Comparison of ENCODE assay signal across 8 mouse cellular contexts in the genomic region with DNA sequence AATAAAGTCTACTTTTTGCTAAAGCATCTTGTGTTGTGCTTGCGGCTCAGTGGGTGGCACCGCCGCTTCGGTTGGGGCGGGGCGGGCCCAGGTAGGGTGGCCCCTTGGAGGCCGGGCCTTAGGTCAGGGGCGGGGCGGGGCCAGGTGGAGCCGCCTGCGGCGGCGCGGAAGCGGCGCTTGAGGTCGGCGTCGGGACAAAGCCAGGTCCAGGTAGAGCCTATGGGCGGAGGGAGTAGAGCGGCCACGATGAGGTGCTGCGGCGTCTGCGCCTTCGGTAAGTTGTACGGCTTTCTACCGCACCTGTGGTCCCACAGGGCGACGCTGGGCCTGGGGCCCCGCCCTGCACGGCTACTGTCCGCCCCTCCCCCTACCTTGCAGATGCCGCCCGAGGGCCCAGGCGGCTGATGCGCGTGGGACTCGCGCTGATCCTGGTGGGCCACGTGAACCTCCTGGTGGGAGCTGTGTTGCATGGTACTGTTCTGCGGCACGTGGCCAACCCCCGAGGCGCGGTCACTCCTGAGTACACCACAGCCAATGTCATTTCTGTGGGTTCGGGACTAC. TPM values are rescaled to one million over a fixed set of nuclear protein-coding genes. Genes with fewer than 3 reads are reported as not detected.
DNase-seq lines count a peak whose midpoint lies in the region; ATAC-seq lines count a peak whose summit lies in the region.

A gene (plus strand): TSS at position 151 of the 561 bp plus-strand sequence.

- peak within 1 kb of the TSS; percentile 39 for H3K4me3 ChIP-seq in embryonic facial prominence, embryonic 15.5 days (replicated peaks)
- peak within 1 kb of the TSS; percentile 35 for H3K4me3 ChIP-seq in intestine, embryonic 14.5 days (ENCODE audit: low read depth, low read length)
- peak within 1 kb of the TSS; percentile 53 for H3K4me3 ChIP-seq in liver, embryonic 13.5 days (replicated peaks)

- 21% methylated on average over 47 of the region's 47 CpGs for WGBS in embryonic facial prominence, embryonic 15.5 days
- WGBS in intestine, embryonic 14.5 days, result 13% methylated on average over 47 of the region's 47 CpGs
- whole genome bisulfite sequencing in liver, embryonic 13.5 days (ENCODE audit: insufficient replicate concordance), result 62% methylated on average over 47 of the region's 47 CpGs

- H3K4me1 ChIP-seq in embryonic facial prominence, embryonic 15.5 days, result peaks cover 42% of the 10 kb centered on the region
- peaks cover 14% of the 10 kb centered on the region for H3K4me1 ChIP-seq in intestine, embryonic 14.5 days (replicated peaks; ENCODE audit: control insufficient read depth, insufficient read depth, low read length)
- H3K4me1 ChIP-seq in liver, embryonic 13.5 days (replicated peaks), result peaks cover 29% of the 10 kb centered on the region

- no peak within 1 kb of the TSS for H3K9ac ChIP-seq in embryonic facial prominence, embryonic 15.5 days
- H3K9ac ChIP-seq in intestine, embryonic 14.5 days (ENCODE audit: low read length), result peak within 1 kb of the TSS; percentile 39
- H3K9ac ChIP-seq in liver, embryonic 13.5 days, result peak within 1 kb of the TSS; percentile 36; the same call in 1 of the 2 replicates

- H3K4me2 ChIP-seq in embryonic facial prominence, embryonic 15.5 days (replicated peaks), result peak within 1 kb of the TSS; percentile 44
- H3K4me2 ChIP-seq in intestine, embryonic 14.5 days (ENCODE audit: low read length), result peak within 1 kb of the TSS; percentile 42
- peak within 1 kb of the TSS; percentile 68 for H3K4me2 ChIP-seq in liver, embryonic 13.5 days

- H3K27me3 ChIP-seq in embryonic facial prominence, embryonic 15.5 days, result no peaks in the 10 kb centered on the region
- H3K27me3 ChIP-seq in intestine, embryonic 14.5 days (replicated peaks; ENCODE audit: control insufficient read depth, insufficient read depth, low read length), result no peaks in the 10 kb centered on the region
- H3K27me3 ChIP-seq in liver, embryonic 13.5 days, result no peaks in the 10 kb centered on the region

- H3K36me3 ChIP-seq in embryonic facial prominence, embryonic 15.5 days, result peaks cover 84% of the 10 kb centered on the region
- H3K36me3 ChIP-seq in intestine, embryonic 14.5 days (ENCODE audit: control insufficient read depth, insufficient read depth, low read length), result peaks cover 86% of the 10 kb centered on the region
- H3K36me3 ChIP-seq in liver, embryonic 13.5 days, result peaks cover 73% of the 10 kb centered on the region

- no peaks in the 10 kb centered on the region for H3K9me3 ChIP-seq in embryonic facial prominence, embryonic 15.5 days (replicated peaks)
- H3K9me3 ChIP-seq in intestine, embryonic 14.5 days (ENCODE audit: control insufficient read depth, low read length), result no peaks in the 10 kb centered on the region
- H3K9me3 ChIP-seq in liver, embryonic 13.5 days (replicated peaks), result no peaks in the 10 kb centered on the region

- DNase-seq in CD4-positive, CD25-positive, alpha-beta regulatory T cell, adult 2 months (ENCODE audit: low read depth, low spot score), result peak; percentile 72
- DNase-seq in R1 (ENCODE audit: low read depth, low spot score), result peak; percentile 77
- DNase-seq in intestine, embryonic 14.5 days (ENCODE audit: low spot score), result peak; percentile 81
- peak; percentile 32 for DNase-seq in liver, embryonic 13.5 days
- DNase-seq in naive thymus-derived CD4-positive, alpha-beta T cell, adult 2 months (ENCODE audit: low read depth), result peak; percentile 63
- DNase-seq in urinary bladder, postnatal 36 days (ENCODE audit: low spot score in 2 of 2), result peak; percentile 68 to 72
- no peak for DNase-seq in frontal cortex, postnatal 25 days (ENCODE audit: low spot score in 2 of 2)

- peak within 1 kb of the TSS; percentile 83 for H3K27ac ChIP-seq in embryonic facial prominence, embryonic 15.5 days (replicated peaks)
- H3K27ac ChIP-seq in intestine, embryonic 14.5 days (ENCODE audit: low read depth), result peak within 1 kb of the TSS; percentile 67
- H3K27ac ChIP-seq in liver, embryonic 13.5 days, result no peak within 1 kb of the TSS

- peak; percentile 72 for ATAC-seq in embryonic facial prominence, embryonic 15.5 days (ENCODE audit: insufficient number of reproducible peaks, low FRiP score, low TSS enrichment, low read depth)
- ATAC-seq in intestine, embryonic 14.5 days (replicated peaks; ENCODE audit: low FRiP score, low TSS enrichment, low read depth), result peak; percentile 89
- ATAC-seq in liver, embryonic 13.5 days (ENCODE audit: low read depth), result peak; percentile 78

RNA-seq across cellular contexts. Expression of the gene that starts here (rescaled TPM):
- polyA plus RNA-seq in embryonic facial prominence, embryonic 15.5 days (2015; fragmentation: Nextera tagmentation; extraction: Ambion mirVana), result 21.8 and 23.5 TPM in 2 replicates
- polyA plus RNA-seq in intestine, embryonic 14.5 days (2014; fragmentation: Nextera tagmentation; extraction: Ambion mirVana), result 59.4 and 71.9 TPM in 2 replicates
- 3.4 and 4.4 TPM in 2 replicates for polyA plus RNA-seq in liver, embryonic 13.5 days (2015; fragmentation: Nextera tagmentation; extraction: Ambion mirVana)

Comparison
In these comparisons a context has a peak if more than half of its experiments do, and no peak if none do; other contexts are left out.
1. DNase-seq: peak in CD4-positive, CD25-positive, alpha-beta regulatory T cell, adult 2 months (single experiment), R1 (single experiment), intestine, embryonic 14.5 days (single experiment), liver, embryonic 13.5 days (single experiment), naive thymus-derived CD4-positive, alpha-beta T cell, adult 2 months (single experiment) and urinary bladder, postnatal 36 days (2 of 2); none in frontal cortex, postnatal 25 days (0 of 2).
2. Peak in every context shown above with its lines, with median percentiles within 50 percentile points of each other: ATAC-seq, H3K4me2 ChIP-seq and H3K4me3 ChIP-seq.